Mouse (Mus musculus) cerebellum, postnatal 14 days (tissue): ENCODE measurements at regions not wholly inside any gene's neighbourhood (a gene's known extent, or its start where the extent isn't known, plus 50 kb on each side); places are given as distances from the start of the nearest gene placed in this dataset.

ENCODE experiments used
- DNase-seq, 2 experiments: peaks; one replicate each; pipeline ENCODE4 v3.0.0; 2021; ENCODE audit warnings: mixed read lengths in 2 of 2

- peak; percentile 46 to 48 for DNase-seq
Measured at GRCm38 (mm10) chr1:119255386-119256096, 166.5 kb downstream of the Inhbb start.

GRCm38 (mm10) chr1:119254928-119255327 lies 167.1 kb downstream of the Inhbb start:
- no peak for DNase-seq

- no peak for DNase-seq
Measured at GRCm38 (mm10) chr1:119253371-119253851, 168.6 kb downstream of the Inhbb start.

GRCm38 (mm10) chr1:119252403-119252802 lies 169.6 kb downstream of the Inhbb start:
- no peak for DNase-seq

- no peak for DNase-seq
Measured at GRCm38 (mm10) chr1:119251741-119252140, 170.3 kb downstream of the Inhbb start.

- peak; percentile 67 to 74 for DNase-seq
Measured at GRCm38 (mm10) chr1:119248776-119249495, 173.1 kb downstream of the Inhbb start.

GRCm38 (mm10) chr1:119247117-119247516 lies 174.9 kb downstream of the Inhbb start:
- DNase-seq: no peak

GRCm38 (mm10) chr1:119238463-119238862 lies 183.6 kb downstream of the Inhbb start:
- peak; percentile 30 to 52 for DNase-seq

- no peak for DNase-seq
Measured at GRCm38 (mm10) chr1:119236787-119237186, 183.4 kb upstream of the Gli2 start.

- peak in 1 of 2 experiments; percentile 41 for DNase-seq
Measured at GRCm38 (mm10) chr1:119234449-119234848, 181.0 kb upstream of the Gli2 start.

GRCm38 (mm10) chr1:119226996-119227395 lies 173.6 kb upstream of the Gli2 start:
- DNase-seq: no peak

GRCm38 (mm10) chr1:119223876-119224275 lies 170.5 kb upstream of the Gli2 start:
- peak; percentile 89 to 92 for DNase-seq

GRCm38 (mm10) chr1:119221901-119222300 lies 168.5 kb upstream of the Gli2 start:
- DNase-seq: no peak

- peak; percentile 30 to 33 for DNase-seq
Measured at GRCm38 (mm10) chr1:119221012-119221411, 167.6 kb upstream of the Gli2 start.

GRCm38 (mm10) chr1:119219817-119220216 lies 166.4 kb upstream of the Gli2 start:
- no peak for DNase-seq

GRCm38 (mm10) chr1:119217387-119217786 lies 164.0 kb upstream of the Gli2 start:
- no peak for DNase-seq

GRCm38 (mm10) chr1:119209607-119210007 lies 156.2 kb upstream of the Gli2 start:
- DNase-seq: peak; percentile 20 to 32

- DNase-seq: no peak
Measured at GRCm38 (mm10) chr1:119202456-119202855, 149.0 kb upstream of the Gli2 start.

- peak in 1 of 2 experiments; percentile 18 for DNase-seq
Measured at GRCm38 (mm10) chr1:119197415-119197700, 143.9 kb upstream of the Gli2 start.

GRCm38 (mm10) chr1:119196674-119197414 lies 143.4 kb upstream of the Gli2 start:
- no peak for DNase-seq

- no peak for DNase-seq
Measured at GRCm38 (mm10) chr1:119194533-119194932, 141.1 kb upstream of the Gli2 start.

GRCm38 (mm10) chr1:119191177-119191576 lies 137.8 kb upstream of the Gli2 start:
- no peak for DNase-seq

GRCm38 (mm10) chr1:119189461-119190066 lies 136.1 kb upstream of the Gli2 start:
- peak; percentile 44 to 49 for DNase-seq
